Mouse (Mus musculus) kidney, adult 2 months (tissue): ENCODE data around the gene Gm28048.

Experiments used
- CTCF ChIP-seq: fragments of 200-500 bp; conservative IDR thresholded peaks from 2 replicates; pipeline ENCODE4 v1.5.1; 2011; ENCODE audit warnings: low read depth, mild to moderate bottlenecking, control low read depth, low read length, moderate library complexity, mixed read lengths; ENCODE audit not compliant: insufficient read depth, insufficient read length
- POLR2A ChIP-seq: fragments of 200-500 bp; IDR thresholded peaks from one replicate; pipeline ENCODE4 v1.6.1; 2011; ENCODE audit warnings: low read depth, low read length, control low read depth

DNA sequence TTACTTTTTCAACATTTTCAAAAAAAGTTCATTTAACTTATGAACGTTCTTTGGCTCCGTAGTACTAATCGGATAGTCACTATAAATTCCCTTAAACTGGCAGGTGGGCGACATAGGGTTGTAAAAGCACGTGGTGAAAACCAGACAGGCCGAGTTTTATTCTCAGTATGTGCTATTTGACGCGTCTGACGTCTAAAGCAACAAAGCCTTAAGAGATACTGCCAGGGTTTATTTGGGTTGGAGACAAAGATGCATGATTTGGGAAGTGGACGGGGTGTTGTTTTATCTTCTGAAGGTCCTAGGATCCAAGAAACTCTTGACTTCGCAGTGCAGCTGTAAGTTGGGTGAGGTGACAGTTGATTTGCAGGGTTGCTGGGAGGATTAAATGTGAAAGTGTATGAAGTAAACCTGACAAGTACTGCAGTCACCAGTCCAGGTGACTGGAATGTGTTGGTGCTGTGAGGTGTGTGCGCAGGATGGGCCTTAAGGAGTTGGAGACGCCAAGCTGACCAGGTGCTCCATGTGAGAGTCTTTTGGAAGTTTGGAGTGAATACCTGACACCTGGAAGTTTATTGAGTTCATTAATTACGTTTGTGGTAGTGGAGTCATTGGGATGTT is 9.4 kb upstream of the Gm28048 start:
- no peak for TF ChIP-seq CTCF
- TF ChIP-seq POLR2A: no peak
